Mouse (Mus musculus): ENCODE measurements at regions not wholly inside any gene's neighbourhood (a gene's known extent, or its start where the extent isn't known, plus 50 kb on each side); places are given as distances from the start of the nearest gene placed in this dataset.
A peak's percentile ranks its signal among the peaks of the same experiment; 100 is the strongest.

- no peak for DNase-seq
Observed at GRCm38 (mm10) chr14:16897747-16898544, 79.0 kb upstream of the Rarb start.

DNA sequence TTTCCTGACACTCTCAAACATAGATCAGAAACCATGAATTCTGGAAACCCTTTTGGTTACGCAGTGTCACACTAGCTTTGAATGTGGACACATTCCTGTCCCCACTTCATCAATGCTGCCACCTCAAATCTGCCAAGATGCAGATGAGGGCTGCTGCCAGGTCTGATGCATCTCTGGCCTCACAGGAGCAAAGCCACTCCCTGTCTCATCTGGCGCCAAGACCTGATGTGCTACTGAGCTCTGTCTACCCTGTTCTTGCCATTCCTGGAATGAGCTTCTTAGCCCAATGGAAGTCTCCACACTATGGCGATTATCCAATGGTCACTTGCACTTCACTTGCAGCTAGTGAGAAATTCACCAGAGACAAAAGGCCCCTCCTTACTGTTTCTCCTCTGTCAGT lies 78.0 kb upstream of the Rarb start:
- DNase-seq: no peak

DNA sequence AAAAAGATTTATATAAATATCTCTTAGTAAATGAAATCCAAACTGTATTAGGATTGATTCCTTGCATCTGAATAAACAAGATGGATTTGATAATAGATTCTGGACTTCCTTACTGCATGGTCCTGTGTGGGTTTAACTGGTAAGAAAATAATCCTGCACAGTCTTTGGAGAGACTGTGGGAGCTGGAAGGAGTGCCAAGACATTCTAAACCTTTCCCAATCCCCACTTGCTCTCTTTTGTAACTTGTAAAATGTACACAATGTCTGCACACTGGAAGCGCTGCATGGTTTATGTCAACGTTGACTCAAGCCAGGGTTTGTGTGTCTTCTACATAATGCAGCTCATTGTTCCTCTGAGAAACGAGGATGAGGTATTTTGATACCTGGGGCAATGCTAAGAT lies 62.3 kb upstream of the Rarb start:
- no peak for DNase-seq

DNA sequence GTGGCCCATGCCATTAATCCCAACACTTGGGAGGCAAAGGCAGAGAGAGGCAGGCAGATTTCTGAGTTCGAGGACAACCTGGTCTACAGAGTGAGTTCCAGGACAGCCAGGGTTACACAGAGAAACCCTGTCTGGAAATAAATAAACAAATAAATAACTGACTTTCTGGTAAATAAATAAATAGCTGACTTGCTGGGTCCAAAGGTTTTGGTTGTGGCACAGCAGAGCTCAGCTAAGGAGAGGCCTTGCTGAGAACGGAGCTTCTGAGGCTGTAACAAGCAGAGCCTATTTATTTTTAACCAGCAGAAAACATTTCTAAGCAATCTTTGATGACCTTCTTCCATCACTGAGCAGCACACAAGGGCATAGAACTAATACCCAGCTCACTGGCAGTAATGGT lies 50.3 kb upstream of the Rarb start:
- peak; percentile 2 to 41 for DNase-seq
